Mouse (Mus musculus) spleen, postnatal 36 days (tissue): ENCODE measurements at regions not wholly inside any gene's neighbourhood (a gene's known extent, or its start where the extent isn't known, plus 50 kb on each side); places are given as distances from the start of the nearest gene placed in this dataset.
"Not testable (repeated sequence)": the region's sequence is repeated elsewhere in the genome, so short reads cannot be mapped to it uniquely, and the experiment has no call there.

Experiments
- DNase-seq, 2 experiments: peaks; one replicate each; pipeline ENCODE4 v3.0.0; 2022; ENCODE audit warnings: low spot score in 2 of 2, mixed read lengths in 1 of 2

GRCm38 (mm10) chr10:72298824-72299551 lies 355.7 kb upstream of the Zwint start:
- no peak for DNase-seq

DNA sequence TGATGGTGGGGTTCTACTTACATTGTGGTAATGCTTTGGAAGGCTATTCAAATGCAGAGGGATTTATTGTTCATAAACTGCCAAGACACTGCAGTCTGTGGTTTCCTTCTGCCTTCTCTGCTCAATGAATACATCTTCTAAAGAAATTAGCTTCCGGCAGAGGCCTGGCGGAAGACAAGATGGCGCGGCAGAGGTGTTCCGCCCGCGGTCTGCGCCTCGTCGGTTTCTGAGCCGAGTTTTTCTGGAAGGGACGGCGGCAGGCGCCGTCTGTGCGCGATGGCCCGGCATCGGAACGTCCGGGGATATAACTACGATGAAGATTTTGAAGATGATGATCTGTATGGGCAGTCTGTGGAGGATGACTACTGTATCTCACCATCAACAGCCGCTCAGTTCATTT lies 345.6 kb upstream of the Zwint start:
- not testable (repeated sequence) for DNase-seq

DNA sequence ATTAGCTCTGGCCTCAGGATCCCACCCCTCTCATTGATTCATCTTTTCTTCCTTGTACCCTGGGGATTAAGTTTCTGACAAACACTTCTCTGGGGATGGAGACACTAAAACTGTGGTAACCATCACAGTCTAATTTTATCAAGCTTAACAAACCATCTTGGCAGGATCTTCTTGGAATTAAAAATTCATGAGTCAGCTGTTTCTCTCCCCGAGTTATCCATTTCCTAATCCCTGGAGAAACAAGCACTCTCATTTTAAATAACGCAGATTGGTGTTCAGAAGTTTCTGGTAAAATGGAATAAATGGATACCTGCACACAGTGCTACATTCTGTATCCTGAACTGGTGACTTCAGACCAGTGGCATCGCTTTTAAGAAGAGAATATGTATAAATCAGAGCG lies 336.3 kb upstream of the Zwint start:
- no peak for DNase-seq

GRCm38 (mm10) chr10:72320307-72320706 lies 334.3 kb upstream of the Zwint start:
- no peak for DNase-seq

DNA sequence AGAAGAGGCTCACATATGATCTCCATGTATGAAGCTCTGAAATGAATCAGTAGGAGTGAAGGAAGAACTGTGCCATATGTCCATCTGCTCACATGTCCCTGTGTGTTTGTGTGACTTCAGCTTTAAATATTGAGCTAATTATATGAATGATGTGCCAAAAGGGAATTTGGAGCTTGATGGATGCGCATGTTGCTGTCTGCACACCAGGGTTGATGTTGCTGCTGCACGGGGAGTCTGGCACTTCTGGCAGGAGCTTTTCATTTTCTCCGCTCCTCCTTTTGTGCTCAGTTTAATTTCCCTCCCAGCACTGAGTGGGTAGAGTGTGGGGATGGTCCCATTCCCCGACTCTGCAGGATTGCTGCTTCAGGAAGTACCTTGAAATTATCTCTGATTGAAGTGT lies 328.0 kb upstream of the Zwint start:
- no peak for DNase-seq

GRCm38 (mm10) chr10:72347253-72347652 lies 307.4 kb upstream of the Zwint start:
- DNase-seq = no peak

DNA sequence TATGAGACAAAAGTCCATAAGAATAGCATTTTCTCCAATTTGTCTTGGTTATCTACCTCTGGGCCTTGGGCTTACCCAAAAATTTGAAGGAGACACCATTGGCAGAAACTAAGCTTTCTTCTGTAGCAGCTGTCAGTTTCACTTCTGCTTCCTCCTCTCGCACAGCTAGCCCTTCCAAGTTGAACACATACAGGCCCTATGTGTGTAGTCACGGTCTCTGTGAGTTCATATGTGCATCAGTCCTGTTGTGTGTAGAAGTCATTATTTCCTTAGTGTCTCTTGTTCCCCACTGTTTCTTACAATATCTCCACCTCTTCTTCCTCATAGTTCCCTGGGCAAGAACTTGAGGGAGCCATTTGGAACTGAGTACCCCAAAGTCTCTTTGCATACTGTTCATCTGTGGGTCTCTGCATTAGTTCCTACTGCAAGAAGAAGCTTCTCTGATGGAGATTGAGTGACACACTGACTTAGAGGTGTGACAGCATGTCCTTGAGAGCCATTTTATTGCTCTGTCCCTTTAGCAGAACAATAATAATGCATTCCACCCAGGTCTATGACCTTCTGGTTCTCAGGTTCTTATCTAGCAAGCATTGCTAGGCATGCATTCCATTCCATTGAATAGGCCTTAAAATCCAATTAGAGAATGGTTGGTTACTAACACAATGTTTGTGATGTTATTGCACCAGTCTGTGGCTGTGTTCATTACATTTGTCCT lies 306.5 kb upstream of the Zwint start:
- peak; percentile 41 to 45 for DNase-seq

DNA sequence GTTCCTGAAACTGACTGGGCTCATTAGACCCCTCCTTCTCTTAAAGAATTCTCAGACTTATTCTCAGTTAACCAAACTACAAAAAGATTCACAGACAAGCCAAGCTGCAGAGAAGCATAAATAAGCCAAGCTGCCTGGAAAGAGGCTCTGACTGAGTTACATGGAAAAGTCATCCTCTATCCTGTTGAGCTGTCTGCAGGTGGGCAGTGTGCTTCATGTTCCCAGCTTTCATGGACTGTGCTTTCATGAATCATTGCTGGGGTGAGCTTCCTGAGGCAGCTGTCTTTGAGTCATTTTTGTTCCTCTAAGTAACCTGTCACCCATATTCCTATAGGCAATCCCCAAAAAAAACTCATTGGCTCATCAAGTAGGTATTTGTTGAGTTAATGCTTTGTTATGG lies 301.8 kb upstream of the Zwint start:
- DNase-seq = no peak

GRCm38 (mm10) chr10:72353515-72353914 lies 301.1 kb upstream of the Zwint start:
- DNase-seq = no peak

DNA sequence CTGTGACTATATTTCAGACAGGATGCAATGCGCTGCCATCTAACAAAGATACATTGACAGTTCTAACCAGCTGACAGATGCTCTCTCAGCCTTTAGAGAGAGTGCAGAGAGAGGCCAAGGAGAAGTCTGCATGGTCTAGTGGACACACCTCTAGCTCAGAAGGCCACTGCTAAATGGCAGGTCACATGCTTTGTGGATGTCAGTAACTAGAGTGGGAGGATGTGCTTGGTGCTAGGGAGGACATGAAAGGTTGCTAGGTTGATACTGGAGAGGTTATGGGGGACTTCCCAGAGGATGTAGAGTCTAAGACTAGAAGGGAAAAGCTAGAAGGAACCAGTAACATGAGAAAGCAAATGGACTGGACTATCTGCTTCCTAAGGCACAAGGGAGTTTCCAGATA lies 271.3 kb upstream of the Zwint start:
- DNase-seq = no peak

DNA sequence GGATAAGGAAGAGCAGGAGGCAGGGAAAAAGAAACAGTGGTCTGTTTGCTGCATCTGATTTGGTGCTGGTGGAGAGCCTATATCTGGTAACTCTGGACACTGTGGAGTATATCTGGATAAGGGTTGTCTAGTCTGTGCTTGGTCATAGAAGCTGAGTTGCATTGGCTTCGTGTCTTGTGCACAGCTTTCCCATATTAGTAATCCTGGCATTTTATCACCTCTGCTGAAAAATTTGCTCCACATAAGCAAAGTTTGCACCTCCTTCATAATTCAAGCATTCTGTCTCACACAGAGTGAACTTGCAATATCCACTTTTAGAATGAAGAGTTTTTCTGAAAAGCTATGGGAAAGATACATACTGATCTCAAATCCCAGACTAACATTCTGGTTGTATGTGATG lies 269.8 kb upstream of the Zwint start:
- DNase-seq = no peak

GRCm38 (mm10) chr10:72391397-72391796 lies 263.2 kb upstream of the Zwint start:
- no peak for DNase-seq

DNA sequence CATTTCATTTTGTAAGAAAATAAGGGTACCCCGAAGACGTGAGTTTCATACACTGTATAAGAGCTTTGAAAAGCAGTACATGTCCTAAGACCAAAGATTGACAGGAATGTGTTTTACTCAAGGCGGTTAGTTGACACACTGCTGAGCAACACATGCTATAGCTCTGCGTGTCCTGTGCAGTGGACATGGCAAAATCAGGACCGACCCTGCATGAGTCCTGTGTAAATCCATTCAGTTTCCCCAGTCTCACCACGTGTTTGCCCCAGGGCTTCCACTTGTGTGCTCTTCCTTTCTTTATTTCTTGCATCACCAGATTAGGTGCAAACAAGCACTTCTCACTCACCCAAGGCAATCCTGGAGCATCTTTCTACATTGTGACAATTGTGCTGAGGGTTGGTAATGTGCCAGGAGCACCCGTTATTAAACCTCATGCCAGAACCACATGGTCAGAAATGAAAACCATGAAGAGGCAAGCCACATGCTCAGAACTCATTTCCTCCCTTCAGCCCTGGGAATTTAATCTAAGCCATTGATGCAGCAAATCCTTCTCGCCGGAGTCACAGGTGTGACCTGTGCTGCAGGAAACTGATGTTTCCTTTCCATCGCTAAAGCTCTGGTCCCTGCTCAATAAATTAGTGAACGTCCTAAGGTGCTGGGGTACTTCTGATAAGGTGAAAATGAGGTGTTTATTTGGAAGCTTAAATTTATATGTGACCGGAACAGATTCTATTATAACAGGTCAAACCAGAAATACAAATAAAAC lies 261.2 kb upstream of the Zwint start:
- DNase-seq = no peak

DNA sequence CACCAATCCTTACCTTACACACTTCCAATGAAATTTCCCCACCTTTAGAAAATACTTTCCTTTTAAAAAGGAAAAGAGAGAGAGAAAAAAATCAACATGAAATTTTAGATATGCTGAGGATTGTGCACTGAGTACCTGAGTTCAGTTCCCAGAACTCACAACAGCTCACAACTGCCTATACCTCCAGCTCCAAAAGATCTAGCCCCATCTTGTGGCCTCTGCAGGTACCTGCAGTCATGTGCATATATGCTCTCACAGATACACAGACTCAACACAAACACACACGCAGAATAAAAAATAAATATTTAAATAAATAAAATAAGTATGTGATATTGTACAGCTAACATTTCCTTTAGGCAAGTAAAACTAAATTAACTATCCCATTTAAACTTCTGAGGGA lies 260.3 kb upstream of the Zwint start:
- DNase-seq = no peak

- DNase-seq = no peak
Measured at GRCm38 (mm10) chr10:72403290-72403689, 251.4 kb upstream of the Zwint start.

GRCm38 (mm10) chr10:72410305-72410704 lies 244.3 kb upstream of the Zwint start:
- no peak for DNase-seq

GRCm38 (mm10) chr10:72411670-72412069 lies 243.0 kb upstream of the Zwint start:
- DNase-seq = no peak

DNA sequence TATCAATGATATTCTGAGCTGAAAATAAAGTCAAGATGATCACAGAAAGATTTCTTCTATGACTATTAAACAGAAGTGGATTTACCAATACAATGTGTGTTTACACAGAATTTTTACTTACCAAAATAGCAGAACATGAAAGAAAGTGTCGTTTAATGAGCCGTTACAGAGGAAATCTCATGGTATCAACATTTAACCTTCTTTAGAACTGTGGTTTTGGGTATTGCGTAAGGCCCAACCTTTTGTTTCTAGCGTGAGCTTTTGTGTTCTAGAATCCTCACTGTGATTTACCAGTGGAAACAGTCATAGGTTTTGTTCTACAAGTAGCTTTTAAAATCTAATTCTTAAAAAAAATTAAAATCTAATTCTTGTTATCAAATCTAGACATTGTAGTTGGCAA lies 200.0 kb upstream of the Zwint start:
- no peak for DNase-seq

GRCm38 (mm10) chr10:72484315-72484714 lies 170.3 kb upstream of the Zwint start:
- no peak for DNase-seq

DNA sequence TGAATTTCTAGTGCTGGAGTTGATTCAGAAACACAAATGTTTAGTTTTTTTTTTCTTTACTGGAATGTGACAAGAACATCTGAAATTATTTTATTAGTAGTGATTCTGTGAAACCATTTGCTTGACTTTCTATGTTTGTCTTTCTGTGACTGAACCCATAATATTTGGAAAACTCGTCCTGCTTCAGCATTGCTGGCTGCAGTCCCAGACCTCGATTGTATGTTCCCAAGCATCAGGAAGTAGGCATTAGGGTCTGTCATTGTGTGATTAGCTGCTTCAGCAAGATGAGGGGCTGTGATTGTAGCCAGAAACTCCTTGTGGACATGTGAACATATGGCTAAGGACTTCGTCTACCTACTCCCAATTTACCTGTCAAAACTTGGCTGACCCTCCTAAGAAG lies 122.2 kb upstream of the Zwint start:
- no peak for DNase-seq

DNA sequence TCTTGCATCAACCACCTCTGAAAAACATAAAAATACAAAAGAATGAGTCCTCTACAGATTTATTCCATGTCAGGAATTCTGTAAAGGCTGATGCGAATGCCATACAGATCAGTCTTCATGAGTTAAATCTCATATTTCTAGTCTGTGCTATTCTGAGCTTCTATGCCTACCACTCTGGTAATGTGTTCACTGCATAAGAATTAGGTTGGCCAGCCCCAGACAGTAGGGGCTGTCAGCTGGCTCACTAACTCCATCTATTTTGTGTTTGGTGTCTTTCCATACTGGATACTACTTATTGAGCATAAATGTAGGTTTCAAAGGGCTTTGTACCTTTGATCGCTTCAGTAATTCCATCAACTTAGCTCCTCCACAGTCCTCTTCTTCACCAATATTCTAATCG lies 121.2 kb upstream of the Zwint start:
- no peak for DNase-seq

DNA sequence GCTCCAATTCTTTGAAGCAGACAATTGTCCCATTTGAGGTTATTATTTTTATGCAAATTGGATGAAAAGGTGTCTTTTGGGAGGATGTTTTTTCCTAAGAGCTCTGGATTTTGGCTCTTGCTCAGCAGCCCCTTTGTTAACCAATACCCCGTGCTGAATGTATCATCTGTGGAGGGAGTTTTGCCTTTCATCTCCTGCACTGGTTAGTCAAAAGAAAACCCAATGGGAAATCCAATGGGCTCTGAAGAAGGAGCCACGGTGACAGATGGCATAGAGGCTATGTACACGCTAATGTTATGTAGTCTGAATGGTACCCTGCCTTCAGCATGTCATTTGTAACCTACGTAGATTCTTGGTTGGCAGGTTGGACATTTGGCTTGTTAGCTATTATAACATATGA lies 120.8 kb upstream of the Zwint start:
- no peak for DNase-seq

DNA sequence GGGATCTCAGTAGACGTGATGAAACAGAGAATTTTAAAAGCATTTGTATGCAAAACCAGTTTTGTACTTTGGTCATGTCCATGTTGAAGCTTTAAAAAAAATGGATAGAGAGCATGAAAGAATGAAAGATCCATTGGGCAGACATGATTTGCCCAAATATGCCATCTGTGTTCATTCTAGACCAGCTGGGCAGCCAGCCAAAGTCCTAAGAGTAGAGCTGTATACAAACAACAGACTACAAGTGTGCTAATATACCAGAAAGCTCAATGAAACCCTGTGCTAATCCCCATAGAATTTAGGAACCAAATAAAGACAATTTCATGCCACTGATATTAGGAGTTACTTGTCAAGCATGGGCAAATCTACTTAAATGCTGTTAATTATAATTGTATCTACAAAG lies 105.1 kb upstream of the Zwint start:
- no peak for DNase-seq
